Mouse (Mus musculus) liver, postnatal 0 days (tissue): ENCODE results near the gene Trmt1.

Source experiments
- CTCF ChIP-seq: sonication (generic); IDR thresholded peaks from 2 replicates; pipeline ENCODE4 v1.5.1; 2016; ENCODE audit warnings: antibody characterized with exemption, low read depth
- EP300 ChIP-seq: IDR thresholded peaks from 2 replicates; pipeline ENCODE4 v1.6.1; 2016; ENCODE audit warnings: antibody characterized with exemption, low read depth, mild to moderate bottlenecking

DNA sequence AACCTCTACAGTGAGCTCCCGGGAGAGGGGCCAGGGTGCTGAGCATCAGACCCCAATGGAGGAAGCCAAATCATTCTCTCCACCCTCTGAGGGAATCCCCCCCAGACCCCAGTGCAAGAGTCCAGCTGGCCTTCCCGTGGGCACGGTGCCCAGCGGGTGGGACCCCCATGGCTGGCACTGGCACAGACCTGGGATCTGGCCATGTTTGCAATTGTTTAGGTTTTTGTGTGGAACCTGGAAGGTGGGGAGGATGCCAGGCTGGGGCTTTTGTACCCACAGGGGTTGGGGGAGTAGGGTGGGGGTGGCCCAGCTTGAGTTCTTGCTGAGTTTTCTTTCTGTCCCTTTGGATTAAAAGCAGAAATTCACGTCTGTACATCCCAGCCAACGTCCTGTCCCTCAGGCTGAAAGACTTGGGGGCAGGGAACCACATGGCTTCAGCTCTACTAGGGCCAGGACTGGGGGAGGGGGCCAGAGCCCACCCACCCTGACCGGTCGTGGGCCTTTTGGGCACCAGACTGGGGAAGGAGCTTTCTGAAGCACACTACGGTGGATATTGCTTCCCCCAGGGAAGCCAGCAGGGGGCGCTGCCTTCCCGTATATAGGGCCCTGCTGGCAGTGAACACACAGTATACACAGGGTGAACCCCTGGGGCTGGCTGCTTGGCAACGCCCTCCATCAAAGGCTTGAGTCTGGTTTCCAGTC lies 22.8 kb downstream of the Trmt1 start:
- TF ChIP-seq CTCF, result peak; percentile 99
- peak; percentile 27; the same call in 1 of the 2 replicates for TF ChIP-seq EP300
